Mouse (Mus musculus): ENCODE results near the gene Cybrd1. TPM values are rescaled to one million over a fixed set of nuclear protein-coding genes. Genes with fewer than 3 reads are reported as not detected.

Gene Cybrd1
- total RNA-seq, 2 experiments from 2014 or later, result 1.9 to 3.1 TPM

DNA sequence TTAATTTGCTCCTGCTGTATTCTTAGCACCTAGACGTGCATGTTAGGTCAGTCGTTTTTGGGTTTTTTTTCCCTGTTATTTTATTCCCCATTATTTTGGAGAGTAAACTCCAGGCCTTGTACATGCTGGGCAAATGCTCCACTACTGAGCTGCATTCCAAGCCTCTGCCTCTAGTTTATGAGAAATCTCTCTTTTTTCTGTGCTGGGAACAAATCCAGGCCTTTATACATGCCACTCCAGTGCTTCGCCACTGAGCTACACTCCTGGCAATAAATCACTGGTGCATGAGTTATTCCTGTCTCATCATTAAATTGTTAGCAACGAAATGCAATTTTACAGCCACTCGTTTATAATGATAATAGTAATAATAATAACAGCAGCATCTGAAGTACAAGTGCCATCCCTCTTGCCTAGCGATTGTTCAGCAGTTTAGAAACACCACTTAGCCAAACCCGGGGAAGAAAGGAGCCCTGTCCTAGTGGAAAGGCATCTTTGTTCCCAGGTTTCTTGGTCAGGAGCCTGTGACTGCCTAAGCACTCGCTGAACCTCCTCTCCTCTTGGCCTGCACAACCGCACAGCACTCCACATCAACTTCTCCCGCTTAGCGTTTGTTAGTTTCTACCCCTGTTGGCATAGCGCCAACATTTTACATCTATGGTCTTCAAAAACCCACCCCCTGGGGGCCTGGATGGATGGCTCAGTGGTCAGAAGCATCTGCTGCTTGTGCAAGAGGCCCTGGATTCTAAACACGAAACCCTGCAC is 4.7 kb downstream of the Cybrd1 start:
- peak in 1 of 2 experiments; percentile 50 for DNase-seq (ENCODE audit: low spot score in 2 of 2)

DNA sequence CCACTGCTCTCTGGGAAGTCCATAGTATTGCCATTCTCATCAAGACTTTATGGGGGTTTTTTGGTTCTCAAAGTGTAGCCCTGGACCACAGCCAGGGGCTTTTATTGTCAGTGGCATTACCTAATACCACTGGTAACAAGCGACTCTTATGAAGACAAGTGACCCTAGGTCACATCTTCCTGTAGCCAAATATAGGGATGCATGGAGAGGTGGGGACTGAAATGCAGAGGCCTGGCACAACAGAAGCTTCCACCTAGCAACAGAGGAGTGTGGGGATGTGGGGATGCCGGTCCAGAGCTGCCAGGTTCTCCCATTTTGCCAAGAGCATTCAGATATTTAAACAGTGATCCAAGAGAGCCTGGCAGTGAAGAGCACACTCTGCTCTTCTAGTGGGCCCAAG is 5.9 kb downstream of the Cybrd1 start:
- no peak for DNase-seq (ENCODE audit: low spot score in 2 of 2)

DNA sequence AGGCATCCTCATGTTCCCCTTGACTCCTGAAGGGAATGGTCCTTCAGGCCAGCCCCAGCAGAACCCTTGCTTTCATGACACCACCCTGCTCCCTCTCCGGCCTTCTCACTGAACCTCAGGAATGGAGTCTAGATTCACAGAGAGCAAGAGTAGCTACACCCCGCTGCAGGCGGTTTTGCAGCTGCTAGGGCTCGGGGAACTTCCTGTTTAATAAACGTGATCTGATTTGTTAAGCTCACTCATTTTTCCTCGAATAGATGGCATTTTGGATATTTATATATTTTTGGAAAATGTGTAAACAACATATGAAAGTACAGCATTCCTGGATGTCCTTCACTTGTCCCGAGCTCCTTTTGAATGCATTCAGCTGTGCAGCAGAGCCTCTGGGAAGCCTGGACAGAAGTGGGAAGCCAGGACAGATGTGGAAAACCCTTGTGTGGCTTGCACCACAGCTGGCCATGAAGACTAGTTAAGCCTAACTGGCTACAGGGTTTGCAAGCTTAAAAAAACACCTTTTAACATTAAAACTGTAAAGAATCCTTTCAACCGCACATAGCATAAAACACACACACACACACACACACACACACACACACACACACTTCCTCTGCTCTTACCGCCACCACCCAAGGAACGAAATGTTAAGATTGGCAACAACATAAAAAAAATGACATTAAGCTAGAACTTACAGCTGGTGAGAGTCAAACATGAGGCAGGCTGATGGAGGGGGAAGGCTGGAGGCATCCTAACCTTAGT is 10.2 kb downstream of the Cybrd1 start:
- no peak for DNase-seq (ENCODE audit: low spot score in 2 of 2)

DNA sequence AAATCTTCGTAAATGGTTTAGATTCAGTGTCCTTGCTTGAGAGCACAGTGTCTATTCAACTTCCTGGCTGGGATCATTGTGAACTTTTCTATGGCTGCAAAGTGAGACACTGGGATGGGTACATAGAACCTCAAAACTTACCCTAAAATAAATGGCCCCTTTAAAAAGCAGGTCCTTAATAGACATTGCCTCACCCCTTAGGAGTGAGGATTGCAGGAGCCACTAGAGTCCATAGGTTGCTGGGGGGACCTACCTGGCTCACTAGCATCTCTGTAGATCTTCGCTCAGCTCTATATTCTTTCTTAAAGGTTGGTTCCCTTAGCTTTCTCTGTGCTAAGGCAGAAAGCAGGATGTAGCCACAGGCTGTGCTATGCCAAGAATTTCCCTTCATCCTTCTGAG is 12.6 kb downstream of the Cybrd1 start:
- no peak for DNase-seq (ENCODE audit: low spot score in 2 of 2)

DNA sequence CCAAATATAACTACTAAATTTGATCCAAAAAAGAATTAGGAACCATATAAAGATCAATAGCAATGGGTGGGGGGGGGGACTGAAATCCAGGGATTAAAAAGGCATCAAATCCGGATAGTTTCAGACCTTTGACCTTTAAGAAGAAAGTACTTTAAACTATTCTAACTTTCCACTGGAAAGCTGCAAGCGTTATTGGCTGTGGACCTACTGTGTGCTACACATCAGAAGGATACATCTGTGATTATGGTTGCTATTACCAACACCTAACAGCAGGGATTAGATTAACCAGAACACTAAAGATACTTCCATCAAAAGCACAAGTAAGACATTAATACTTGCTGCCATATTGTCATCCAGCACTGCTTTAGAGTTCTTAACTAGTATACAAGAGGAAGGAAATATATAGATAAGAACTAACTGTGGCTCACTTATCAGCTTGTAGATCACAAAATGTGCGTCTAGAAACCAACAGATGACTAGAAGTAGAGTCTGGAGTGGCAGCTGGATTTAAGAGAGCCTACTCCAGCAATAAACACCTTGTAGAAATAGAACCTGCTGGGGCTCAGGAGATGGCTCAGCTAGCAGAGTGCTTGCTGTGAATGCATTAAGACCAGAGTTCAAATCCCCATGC is 14.3 kb downstream of the Cybrd1 start:
- no peak for DNase-seq (ENCODE audit: low spot score in 2 of 2)

DNA sequence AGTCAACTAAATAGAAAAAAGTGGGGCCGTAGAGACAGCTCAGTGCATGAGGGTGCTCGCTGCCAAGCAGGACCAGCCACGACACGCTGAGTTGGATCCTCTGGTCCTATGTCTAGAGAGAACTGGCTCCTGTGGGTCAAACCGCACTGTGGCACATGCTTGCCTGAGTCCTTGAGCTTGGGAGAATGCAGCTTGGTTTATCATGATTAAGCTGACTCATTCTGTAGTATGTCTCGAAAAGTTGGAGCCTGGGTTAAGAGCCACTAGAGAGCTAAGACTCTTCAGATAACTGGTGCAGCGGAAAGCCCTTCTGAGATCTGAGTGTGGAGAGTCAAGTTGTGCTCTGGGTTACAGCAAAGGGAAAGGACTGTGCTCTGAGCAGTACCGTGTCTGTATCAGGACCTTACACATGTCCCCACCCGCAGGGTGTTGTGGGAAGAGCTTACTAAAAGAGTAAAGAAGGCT is 16.4 kb downstream of the Cybrd1 start:
- DNase-seq (ENCODE audit: low spot score in 2 of 2), result no peak

DNA sequence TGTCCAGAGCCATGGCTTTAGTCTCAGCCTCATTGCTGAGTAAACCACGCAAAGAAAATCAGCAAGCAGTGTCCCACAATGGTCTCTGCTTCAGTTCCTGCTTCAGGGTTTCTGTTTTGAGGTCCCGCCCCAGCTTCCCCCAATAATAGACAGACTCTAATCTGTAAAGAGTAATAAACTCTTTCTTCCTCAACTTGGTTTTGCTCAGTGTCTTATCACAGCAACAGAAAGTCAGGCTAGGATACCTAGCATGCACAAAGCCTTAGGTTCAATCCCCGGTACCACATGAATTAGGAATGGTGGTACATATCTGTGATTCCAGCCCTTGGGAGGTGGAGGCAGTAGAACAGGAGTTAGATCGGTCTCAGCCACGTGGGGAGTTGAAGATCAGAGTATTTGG is 17.1 kb downstream of the Cybrd1 start:
- no peak for DNase-seq (ENCODE audit: low spot score in 2 of 2)

DNA sequence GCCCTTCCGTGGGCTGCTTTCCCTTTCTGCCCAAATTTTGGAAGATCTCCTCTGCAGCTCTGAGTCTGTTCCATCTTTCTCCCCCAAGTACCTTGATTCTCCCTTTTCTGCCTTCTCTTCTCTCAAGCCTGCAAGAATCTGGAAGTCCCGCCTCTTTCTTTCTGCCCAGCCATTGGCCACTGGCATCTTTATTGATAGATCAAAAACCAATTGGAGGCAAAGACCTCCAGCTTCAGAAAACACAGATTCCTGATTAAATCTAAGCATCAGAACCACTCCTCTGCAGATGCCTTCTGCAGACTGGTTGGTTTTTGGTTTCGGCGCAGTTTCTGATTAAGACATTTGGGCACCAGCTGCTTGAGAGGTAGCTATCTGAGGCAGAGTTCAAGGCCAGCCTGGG is 22.9 kb downstream of the Cybrd1 start:
- no peak for DNase-seq (ENCODE audit: low spot score in 2 of 2)

DNA sequence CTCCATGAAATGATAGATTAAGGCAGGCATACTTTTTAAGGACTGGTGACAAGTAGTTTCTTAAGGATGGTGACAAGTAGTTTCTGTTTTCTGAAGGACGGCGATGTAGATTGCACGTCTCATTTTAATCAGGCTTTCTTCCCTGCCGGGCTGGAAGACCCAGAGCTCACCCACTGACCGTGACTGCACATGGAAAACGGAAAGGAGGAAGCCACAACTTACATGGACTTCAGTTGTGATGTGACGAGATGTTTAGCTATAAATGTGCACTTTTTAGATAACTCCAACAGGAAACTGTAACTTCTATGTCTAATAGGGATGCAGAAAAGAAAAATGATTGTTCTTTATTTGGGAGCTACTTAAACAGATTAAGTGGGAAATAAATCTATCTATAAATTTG is 24.7 kb downstream of the Cybrd1 start:
- no peak for DNase-seq (ENCODE audit: low spot score in 2 of 2)

DNA sequence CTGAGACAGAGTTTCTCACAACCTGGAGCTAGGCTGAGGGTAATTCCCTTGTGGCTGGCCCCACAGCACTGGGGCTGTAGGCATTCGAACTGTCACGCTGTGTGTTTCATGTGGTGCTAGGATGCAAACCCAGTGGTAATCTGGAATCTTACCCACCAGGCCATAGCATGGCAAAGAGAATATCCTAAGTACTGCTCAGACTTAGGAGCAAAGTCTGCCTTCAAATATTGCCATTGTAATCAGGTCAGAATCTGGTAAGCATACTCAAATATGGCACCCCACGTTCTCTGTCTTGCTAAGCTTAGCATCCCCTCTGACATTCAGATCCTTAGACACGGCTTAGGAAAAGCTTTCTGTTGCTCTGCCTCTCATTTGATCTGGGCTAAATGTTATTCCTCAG is 28.1 kb downstream of the Cybrd1 start:
- no peak for DNase-seq (ENCODE audit: low spot score in 2 of 2)

DNA sequence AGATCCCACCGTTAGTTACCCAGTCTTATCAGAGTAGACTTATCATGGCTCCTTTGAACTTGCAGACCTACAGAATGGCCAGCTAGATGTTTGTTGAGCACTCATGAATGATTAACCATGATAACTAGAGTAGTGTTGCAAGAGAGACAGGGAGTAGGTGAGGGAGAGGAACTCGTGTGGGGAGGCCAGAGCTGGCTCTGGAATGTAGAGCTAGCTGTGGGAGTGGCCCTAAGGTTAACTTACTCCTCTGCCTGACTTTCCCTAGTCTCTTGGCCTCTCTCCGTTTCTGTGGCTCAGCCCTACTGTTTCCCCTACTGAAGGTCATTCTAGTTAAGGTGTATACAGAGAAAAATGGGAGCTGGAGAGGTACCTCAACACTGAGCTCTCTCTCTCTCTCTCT is 28.5 kb downstream of the Cybrd1 start:
- DNase-seq (ENCODE audit: low spot score in 2 of 2), result no peak

DNA sequence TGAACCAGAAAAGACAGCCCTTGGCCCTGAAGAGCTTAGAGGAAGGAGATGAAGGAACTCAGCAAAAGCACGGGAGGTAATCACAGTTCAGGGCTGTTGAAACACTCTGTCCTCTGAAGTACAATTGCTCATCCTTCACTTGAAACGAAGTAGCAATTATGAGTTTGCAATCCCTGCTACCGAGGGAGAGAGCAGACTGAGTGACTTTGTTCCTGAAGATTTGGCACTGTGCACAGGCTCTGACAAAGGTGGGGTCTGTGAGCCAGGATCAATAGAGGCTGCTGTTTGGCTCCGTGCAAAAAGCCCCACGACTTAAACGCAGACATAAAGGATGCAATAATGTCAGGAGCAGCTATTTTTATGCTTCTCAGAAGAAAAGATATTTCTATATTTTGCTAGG is 30.1 kb downstream of the Cybrd1 start:
- DNase-seq (ENCODE audit: low spot score in 2 of 2), result no peak

DNA sequence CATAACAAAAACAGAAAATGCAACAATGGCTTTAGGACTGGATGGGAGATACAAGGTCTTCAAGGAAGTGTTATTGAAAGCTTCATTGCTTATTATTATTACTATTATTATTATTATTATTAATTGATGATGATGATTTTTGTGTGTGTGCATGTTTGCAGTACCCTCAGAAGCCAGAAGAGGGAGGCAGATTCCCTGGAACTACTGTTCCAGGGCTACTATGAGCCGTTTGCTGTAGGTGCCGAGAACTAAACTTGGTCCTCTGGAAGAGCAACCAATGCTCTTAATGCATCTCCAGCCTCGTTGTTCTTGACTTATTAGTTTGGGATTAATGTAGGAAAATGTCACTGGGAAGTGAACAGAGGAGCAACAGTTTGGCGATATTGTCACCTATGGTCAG is 34.4 kb downstream of the Cybrd1 start:
- no peak for DNase-seq (ENCODE audit: low spot score in 2 of 2)

DNA sequence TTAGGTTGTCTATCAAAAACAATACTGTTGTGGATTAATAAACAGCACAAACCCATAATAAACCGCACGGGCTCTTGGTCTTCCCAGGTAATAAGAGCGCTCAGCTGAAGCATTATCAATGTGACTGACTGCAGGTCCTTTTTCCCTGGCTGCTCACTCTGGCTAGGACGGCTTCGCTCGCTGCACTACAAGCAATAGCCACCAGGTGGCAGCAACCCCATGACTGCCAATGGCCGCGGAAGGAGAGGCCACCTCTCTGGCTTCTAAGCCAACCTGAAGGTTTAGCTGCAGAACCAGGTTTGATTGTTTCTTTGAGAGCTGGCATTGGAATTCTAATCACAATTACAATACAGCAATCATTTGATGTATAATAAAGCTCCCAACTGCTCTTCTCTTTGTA is 37.8 kb downstream of the Cybrd1 start:
- DNase-seq (ENCODE audit: low spot score in 2 of 2), result peak; percentile 55 to 76

DNA sequence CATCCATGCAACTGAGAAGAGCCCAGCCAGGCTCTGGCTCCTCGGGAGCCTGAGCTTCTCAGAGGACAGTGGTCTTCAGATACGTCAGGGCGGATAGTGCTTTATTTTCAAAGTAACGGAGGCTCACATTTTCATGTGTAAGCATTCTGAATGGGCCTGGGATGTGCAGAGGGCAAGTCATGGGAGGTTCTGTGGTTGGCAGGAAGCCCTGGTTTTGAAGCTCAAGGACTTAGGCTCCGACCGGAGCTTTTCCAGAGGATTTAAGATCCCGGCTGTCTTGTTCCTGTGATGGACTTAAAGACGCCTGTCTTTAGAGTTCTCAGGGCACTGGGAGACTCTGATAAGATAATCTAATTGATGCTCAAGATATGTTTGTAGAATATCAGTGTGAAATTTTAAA is 38.7 kb downstream of the Cybrd1 start:
- DNase-seq (ENCODE audit: low spot score in 2 of 2), result no peak

DNA sequence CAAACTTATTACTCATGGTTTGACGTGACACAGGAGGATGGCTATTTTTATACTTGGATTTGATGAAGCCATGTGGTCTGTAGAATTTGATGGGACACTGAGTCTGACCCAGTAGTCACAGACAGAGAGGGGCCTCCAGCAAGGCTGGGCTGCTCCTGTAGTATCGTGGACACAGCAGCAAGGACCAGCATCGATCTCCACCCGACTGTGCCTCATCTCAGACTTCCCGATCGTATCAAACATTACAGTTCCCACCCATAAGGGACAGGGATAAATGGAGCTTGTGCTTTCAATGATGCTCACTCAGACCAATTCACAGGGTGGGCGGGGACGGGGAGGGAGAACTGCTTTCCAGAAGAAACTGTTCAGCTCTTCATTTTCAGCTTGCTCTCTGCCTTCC is 40.2 kb downstream of the Cybrd1 start:
- no peak for DNase-seq (ENCODE audit: low spot score in 2 of 2)

DNA sequence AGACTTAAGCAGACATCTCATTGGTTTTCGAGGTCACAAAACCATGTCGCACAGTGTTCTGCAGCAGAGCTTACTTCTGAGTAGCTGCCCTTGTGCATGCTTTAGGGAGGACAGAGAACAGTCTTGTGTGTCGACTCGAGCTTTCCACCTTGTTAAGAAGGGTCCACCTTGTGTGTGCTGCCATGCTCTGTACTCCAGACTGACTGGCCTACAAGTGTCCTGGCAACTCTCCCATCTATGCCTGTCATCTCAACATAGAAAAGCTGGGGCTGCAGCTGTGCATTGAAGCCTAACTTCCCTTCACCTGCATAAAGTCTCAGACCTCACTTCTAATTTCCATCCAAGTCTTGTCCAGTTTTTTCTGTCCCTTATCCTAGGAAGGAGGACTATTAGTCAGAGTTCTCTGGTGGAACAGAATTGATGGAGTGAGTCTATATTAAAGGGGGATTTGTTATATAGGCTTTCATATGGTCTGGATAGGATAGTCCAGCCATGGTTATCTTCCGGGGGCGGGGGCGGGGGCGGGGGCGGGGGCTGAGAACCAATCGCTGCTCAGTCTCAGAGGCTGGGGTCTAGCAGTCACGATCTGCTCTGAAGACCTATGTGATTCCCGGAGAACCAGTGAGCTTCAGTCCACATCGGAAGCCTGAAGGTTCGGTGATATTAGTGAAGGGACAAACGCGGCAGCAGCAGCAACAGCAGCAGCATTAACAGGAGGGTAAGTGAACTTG is 42.0 kb downstream of the Cybrd1 start:
- DNase-seq (ENCODE audit: low spot score in 2 of 2), result no peak

DNA sequence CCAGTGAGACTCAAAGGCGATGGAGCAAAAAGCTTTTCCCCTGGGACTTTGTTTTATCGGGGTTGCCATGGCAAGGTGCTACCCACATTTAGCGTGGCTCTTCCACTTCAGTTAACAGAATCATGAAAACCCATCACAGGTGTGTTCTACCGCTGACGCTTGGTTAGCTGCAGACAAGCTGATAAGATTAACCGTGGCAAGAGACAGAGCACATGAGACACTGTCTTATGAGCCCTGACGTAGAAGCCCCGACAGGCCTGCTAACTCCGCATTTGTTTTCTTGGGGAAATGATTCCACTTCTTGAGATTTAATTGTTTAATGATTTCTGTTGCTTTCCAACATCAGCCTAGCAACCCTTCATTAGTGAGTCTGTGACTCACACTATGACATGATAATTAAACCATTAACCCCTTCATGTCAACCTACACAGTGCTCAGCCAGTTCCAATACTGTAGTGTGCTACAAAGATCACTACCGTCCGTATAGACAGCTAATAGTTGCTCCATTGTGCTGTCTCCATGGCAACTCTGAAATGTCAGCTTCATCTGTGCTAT is 42.7 kb downstream of the Cybrd1 start:
- peak in 1 of 2 experiments; percentile 19 for DNase-seq (ENCODE audit: low spot score in 2 of 2)

DNA sequence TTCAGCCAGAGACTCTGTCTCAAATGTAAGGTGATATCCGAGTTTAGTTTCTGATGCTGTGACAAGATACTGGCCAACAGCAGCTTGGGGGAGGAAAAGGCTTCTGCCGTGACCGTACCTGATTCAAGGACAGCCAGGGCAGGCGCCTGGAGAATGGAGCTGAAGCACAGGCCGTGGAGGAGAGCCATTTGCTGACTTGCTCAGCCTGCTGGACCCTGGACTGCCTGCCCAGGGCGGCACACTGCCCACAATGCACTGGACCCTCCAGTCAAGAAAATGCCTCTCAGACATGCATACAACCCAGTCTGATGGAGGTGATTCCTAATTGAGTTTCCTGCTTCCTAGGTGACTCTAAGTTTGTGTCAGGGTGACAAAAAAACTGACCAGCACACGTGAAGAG is 43.8 kb downstream of the Cybrd1 start:
- DNase-seq (ENCODE audit: low spot score in 2 of 2), result no peak

DNA sequence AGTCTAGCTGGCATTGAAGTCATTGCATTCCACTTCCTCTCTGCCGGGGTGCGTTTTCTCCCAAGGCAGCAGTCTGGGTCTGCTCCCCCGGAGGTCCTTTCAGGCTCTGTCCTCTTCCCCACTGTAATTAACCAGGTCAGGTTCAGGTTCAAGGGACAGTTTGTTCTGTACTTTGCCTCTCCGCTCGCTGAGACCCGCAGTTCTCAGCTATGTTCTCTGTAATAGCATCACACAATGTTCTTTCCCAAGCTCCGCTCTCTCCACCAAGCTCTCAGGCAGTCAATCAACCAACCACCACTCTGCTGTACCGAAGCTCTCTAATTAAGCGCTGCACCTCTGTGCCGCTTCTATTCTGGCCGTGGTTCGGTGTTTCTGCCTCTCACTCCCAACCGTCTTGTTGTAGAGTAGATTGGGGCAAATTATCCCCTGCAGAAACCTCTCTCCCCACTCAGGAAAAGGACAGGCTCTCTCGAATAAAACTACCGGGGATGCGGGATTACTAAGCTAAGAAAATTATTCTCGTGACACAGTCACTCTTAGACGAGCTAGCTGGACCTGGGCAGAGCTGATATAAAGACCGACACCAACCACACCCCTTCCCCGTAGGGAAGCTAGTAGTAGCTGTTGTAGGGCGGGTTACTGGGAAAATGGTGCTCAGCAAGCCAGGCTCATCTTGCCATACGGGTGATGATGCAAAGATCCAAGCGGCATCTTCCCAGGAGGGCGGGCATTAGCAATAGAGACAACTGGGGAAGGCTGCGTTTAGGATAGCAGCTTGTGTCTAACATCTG is 45.3 kb downstream of the Cybrd1 start:
- DNase-seq (ENCODE audit: low spot score in 2 of 2), result no peak
